Comparison of ENCODE assay signal across 11 mouse cellular contexts in genomic region chr1:37097382-37098093, GRCm38 (mm10).
DNase-seq lines count a peak whose midpoint lies in the region; ATAC-seq and TF ChIP-seq lines count a peak whose summit lies in the region.
"Had no signal": no experiment of that assay in that cellular context is flagged by ENCODE, and none has a peak within 500 bp of the region (broad histone marks: within the 10 kb centered on the region; RNA-seq: fewer than 3 reads in every experiment).

No protein-coding gene starts in this region.

- H3K4me2 ChIP-seq in intestine, embryonic 15.5 days (replicated peaks): no peak overlapping the region
- no peak overlapping the region for H3K4me2 ChIP-seq in intestine, postnatal 0 days (replicated peaks; ENCODE audit: low read depth)
- peak overlapping the region; percentile 0; the same call in 1 of the 2 replicates for H3K4me2 ChIP-seq in forebrain, embryonic 12.5 days
- peak overlapping the region; percentile 11 for H3K4me2 ChIP-seq in neural tube, embryonic 15.5 days
- H3K4me2 ChIP-seq in kidney, embryonic 16.5 days (replicated peaks; ENCODE audit: low read depth, low read length): no peak overlapping the region
- H3K4me2 ChIP-seq: liver, embryonic 15.5 days had no signal

- ATAC-seq in intestine, embryonic 15.5 days: no peak
- no peak for ATAC-seq in intestine, postnatal 0 days
- peak; percentile 93 for ATAC-seq in forebrain, embryonic 12.5 days (ENCODE audit: low FRiP score)
- ATAC-seq in neural tube, embryonic 15.5 days (ENCODE audit: low FRiP score): peak; percentile 73
- no peak for ATAC-seq in kidney, embryonic 16.5 days (ENCODE audit: low FRiP score, low TSS enrichment)

- WGBS in intestine, embryonic 15.5 days: 64% methylated on average over 17 of the region's 17 CpGs
- WGBS in intestine, postnatal 0 days: 71% methylated on average over 17 of the region's 17 CpGs
- 25% methylated on average over 17 of the region's 17 CpGs for WGBS in forebrain, embryonic 12.5 days
- 44% methylated on average over 17 of the region's 17 CpGs for WGBS in neural tube, embryonic 15.5 days
- WGBS in kidney, embryonic 16.5 days: 50% methylated on average over 17 of the region's 17 CpGs

- H3K36me3 ChIP-seq in intestine, embryonic 15.5 days: no peaks in the 10 kb centered on the region
- no peaks in the 10 kb centered on the region for H3K36me3 ChIP-seq in intestine, postnatal 0 days (ENCODE audit: control insufficient read depth, insufficient read depth)
- no peaks in the 10 kb centered on the region for H3K36me3 ChIP-seq in forebrain, embryonic 12.5 days (replicated peaks)
- H3K36me3 ChIP-seq in neural tube, embryonic 15.5 days: no peaks in the 10 kb centered on the region
- H3K36me3 ChIP-seq in kidney, embryonic 16.5 days (ENCODE audit: insufficient read depth, low read length): no peaks in the 10 kb centered on the region
- H3K36me3 ChIP-seq: liver, embryonic 15.5 days had no signal

- H3K27me3 ChIP-seq in intestine, embryonic 15.5 days (replicated peaks): no peaks in the 10 kb centered on the region
- no peaks in the 10 kb centered on the region for H3K27me3 ChIP-seq in intestine, postnatal 0 days (replicated peaks; ENCODE audit: control insufficient read depth, insufficient read depth, low read length)
- H3K27me3 ChIP-seq in forebrain, embryonic 12.5 days: no peaks in the 10 kb centered on the region
- no peaks in the 10 kb centered on the region for H3K27me3 ChIP-seq in neural tube, embryonic 15.5 days (replicated peaks)
- no peaks in the 10 kb centered on the region for H3K27me3 ChIP-seq in kidney, embryonic 16.5 days (ENCODE audit: insufficient read depth, low read length)
- H3K27me3 ChIP-seq: liver, embryonic 15.5 days had no signal

- DNase-seq in layer of hippocampus, postnatal 14 days (ENCODE audit: low spot score in 2 of 2): peak; percentile 49 to 80
- DNase-seq in testis, postnatal 14 days (ENCODE audit: low spot score): no peak
- no peak for DNase-seq in cerebellum, adult 11-12 months
- DNase-seq: kidney, postnatal 10 days had no signal

- peak overlapping the region; percentile 9; the same call in 1 of the 2 replicates for H3K27ac ChIP-seq in intestine, embryonic 15.5 days
- H3K27ac ChIP-seq in intestine, postnatal 0 days (ENCODE audit: low read depth, low read length): no peak overlapping the region
- H3K27ac ChIP-seq in forebrain, embryonic 12.5 days: peak overlapping the region; percentile 90
- H3K27ac ChIP-seq in neural tube, embryonic 15.5 days (replicated peaks): peak overlapping the region; percentile 54
- H3K27ac ChIP-seq in kidney, embryonic 16.5 days (ENCODE audit: low read length): no peak overlapping the region
- H3K27ac ChIP-seq: liver, embryonic 15.5 days had no signal

- H3K9me3 ChIP-seq in intestine, embryonic 15.5 days: peaks cover 3% of the 10 kb centered on the region; the same call in 1 of the 2 replicates
- H3K9me3 ChIP-seq in intestine, postnatal 0 days (ENCODE audit: control insufficient read depth): peaks cover 5% of the 10 kb centered on the region; the same call in 1 of the 2 replicates
- no peaks in the 10 kb centered on the region for H3K9me3 ChIP-seq in forebrain, embryonic 12.5 days
- H3K9me3 ChIP-seq in neural tube, embryonic 15.5 days (replicated peaks): no peaks in the 10 kb centered on the region
- H3K9me3 ChIP-seq in kidney, embryonic 16.5 days (ENCODE audit: low read length): no peaks in the 10 kb centered on the region
- H3K9me3 ChIP-seq: liver, embryonic 15.5 days had no signal

- H3K4me3 ChIP-seq in intestine, embryonic 15.5 days (replicated peaks): no peak overlapping the region
- no peak overlapping the region for H3K4me3 ChIP-seq in intestine, postnatal 0 days (ENCODE audit: low read depth, low read length)
- H3K4me3 ChIP-seq in forebrain, embryonic 12.5 days (replicated peaks): no peak overlapping the region
- H3K4me3 ChIP-seq in neural tube, embryonic 15.5 days (replicated peaks): no peak overlapping the region
- no peak overlapping the region for H3K4me3 ChIP-seq in kidney, embryonic 16.5 days (ENCODE audit: low read length)
- H3K4me3 ChIP-seq: erythroblast, embryonic 14.5 days; liver, embryonic 15.5 days had no signal

- no peak overlapping the region for H3K9ac ChIP-seq in intestine, embryonic 15.5 days
- no peak overlapping the region for H3K9ac ChIP-seq in intestine, postnatal 0 days (ENCODE audit: low read depth, low read length)
- no peak overlapping the region for H3K9ac ChIP-seq in forebrain, embryonic 12.5 days
- no peak overlapping the region for H3K9ac ChIP-seq in neural tube, embryonic 15.5 days (replicated peaks)
- H3K9ac ChIP-seq in kidney, embryonic 16.5 days (replicated peaks; ENCODE audit: low read length): no peak overlapping the region
- H3K9ac ChIP-seq: liver, embryonic 15.5 days had no signal

- TF ChIP-seq CTCF in intestine, postnatal 0 days (IDR thresholded peaks at IDR 0.05; ENCODE audit: low read depth): no peak

- H3K4me1 ChIP-seq in intestine, embryonic 15.5 days (replicated peaks): 0 out of 2 replicates have a peak, but pooled peaks cover 2% of the 10 kb centered on the region
- H3K4me1 ChIP-seq in intestine, postnatal 0 days (replicated peaks; ENCODE audit: control insufficient read depth, insufficient read depth, low read length): no peaks in the 10 kb centered on the region
- peaks cover 31% of the 10 kb centered on the region for H3K4me1 ChIP-seq in forebrain, embryonic 12.5 days
- peaks cover 13% of the 10 kb centered on the region for H3K4me1 ChIP-seq in neural tube, embryonic 15.5 days
- H3K4me1 ChIP-seq in kidney, embryonic 16.5 days (ENCODE audit: insufficient read depth, low read length): no peaks in the 10 kb centered on the region
- H3K4me1 ChIP-seq: liver, embryonic 15.5 days had no signal

Comparison
In these comparisons a context has a peak if more than half of its experiments do, and no peak if none do; other contexts are left out.
1. H3K27ac ChIP-seq: peak in intestine, embryonic 15.5 days (single experiment), forebrain, embryonic 12.5 days (single experiment) and neural tube, embryonic 15.5 days (single experiment); none in intestine, postnatal 0 days (single experiment) and kidney, embryonic 16.5 days (single experiment).
2. ATAC-seq: peak in forebrain, embryonic 12.5 days (single experiment) and neural tube, embryonic 15.5 days (single experiment); none in intestine, embryonic 15.5 days (single experiment), intestine, postnatal 0 days (single experiment) and kidney, embryonic 16.5 days (single experiment).
3. H3K4me2 ChIP-seq: peak in forebrain, embryonic 12.5 days (single experiment) and neural tube, embryonic 15.5 days (single experiment); none in intestine, embryonic 15.5 days (single experiment), intestine, postnatal 0 days (single experiment) and kidney, embryonic 16.5 days (single experiment).
4. DNase-seq: peak in layer of hippocampus, postnatal 14 days (2 of 2); none in testis, postnatal 14 days (single experiment) and cerebellum, adult 11-12 months (single experiment).